Comparison of ENCODE assay signal across 25 mouse cellular contexts in the genomic region with DNA sequence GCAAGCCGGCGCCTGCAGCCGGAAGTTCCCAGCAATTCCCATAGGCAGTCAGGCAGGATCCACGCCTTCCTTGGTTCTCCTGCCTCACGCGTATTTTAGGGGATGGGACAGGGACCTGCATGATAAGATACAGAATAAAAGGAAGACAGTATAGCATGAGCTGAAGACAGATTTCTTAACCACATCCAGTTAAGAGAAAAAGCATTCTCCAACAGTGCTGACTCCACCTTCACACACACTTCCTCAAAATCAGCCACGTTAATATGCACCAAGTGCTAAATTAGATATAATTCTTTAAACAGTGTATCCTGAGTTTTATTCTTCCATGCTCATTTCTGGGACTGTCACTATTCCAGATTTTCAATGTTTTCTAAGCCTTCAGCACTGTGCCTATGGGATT.
DNase-seq lines count a peak whose midpoint lies in the region; ATAC-seq and TF ChIP-seq lines count a peak whose summit lies in the region.
"Had no signal": no experiment of that assay in that cellular context is flagged by ENCODE, and none has a peak within 500 bp of the region (broad histone marks: within the 10 kb centered on the region; RNA-seq: fewer than 3 reads in every experiment).

No protein-coding gene starts in this region.

- H3K4me3 ChIP-seq in layer of hippocampus, adult 2 months, result no peak overlapping the region
- H3K4me3 ChIP-seq in cortical plate, adult 2 months (ENCODE audit: insufficient read depth, low read length), result no peak overlapping the region
- H3K4me3 ChIP-seq: embryonic facial prominence, embryonic 12.5 days; embryonic facial prominence, embryonic 15.5 days; heart, embryonic 12.5 days; heart, embryonic 15.5 days; hindbrain, embryonic 10.5 days had no signal

- peaks cover 7% of the 10 kb centered on the region for H3K4me1 ChIP-seq in cortical plate, adult 2 months (ENCODE audit: control insufficient read depth, insufficient read depth, low read length)
- H3K4me1 ChIP-seq: embryonic facial prominence, embryonic 12.5 days; embryonic facial prominence, embryonic 15.5 days; heart, embryonic 12.5 days; heart, embryonic 15.5 days; hindbrain, embryonic 10.5 days had no signal

- peak overlapping the region; percentile 81; the same call in 1 of the 2 replicates for H3K27ac ChIP-seq in layer of hippocampus, adult 2 months
- H3K27ac ChIP-seq in cortical plate, adult 2 months (ENCODE audit: insufficient read depth, low read length), result peak overlapping the region; percentile 28; the same call in 1 of the 2 replicates
- H3K27ac ChIP-seq: embryonic facial prominence, embryonic 12.5 days; embryonic facial prominence, embryonic 15.5 days; heart, embryonic 15.5 days; hindbrain, embryonic 10.5 days; hindbrain, embryonic 14.5 days had no signal

- no peak for TF ChIP-seq CTCF in layer of hippocampus, adult 2 months (conservative IDR thresholded peaks at IDR 0.05)
- TF ChIP-seq CTCF in cortical plate, adult 2 months (IDR thresholded peaks at IDR 0.05; ENCODE audit: extremely low read depth, insufficient read depth, low read length), result no peak

- ATAC-seq in megakaryocyte progenitor cell, adult 5-6 weeks (replicated peaks; ENCODE audit: poor library complexity), result peak; percentile 77
- ATAC-seq: forebrain, embryonic 14.5 days; forebrain, postnatal 0 days had no signal

- no peak for DNase-seq in layer of hippocampus, adult 2 months (ENCODE audit: low spot score in 2 of 2)
- DNase-seq in layer of hippocampus, postnatal 25 days (ENCODE audit: extremely low spot score in 1 of 2, low spot score in 1 of 2), result no peak
- peak; percentile 26 for DNase-seq in brain, adult 2 months (ENCODE audit: low read depth, low spot score)
- DNase-seq in gastrocnemius, adult 8-10 months (ENCODE audit: low spot score in 2 of 2), result no peak
- no peak for DNase-seq in lung, postnatal 4 days
- DNase-seq: adrenal gland, postnatal 10 days; adrenal gland, postnatal 36 days; B cell, adult 2 months; cerebellum, adult 11 months; cerebellum, postnatal 10 days; cerebellum, postnatal 36 days; forebrain, postnatal 0 days; gastrocnemius, postnatal 14 days; heart, adult 18-20 months; heart, postnatal 10 days; heart, postnatal 36 days had no signal

- no peak for TF ChIP-seq POLR2A in cortical plate, adult 2 months (IDR thresholded peaks at IDR 0.05; ENCODE audit: extremely low read depth, insufficient read depth, low read length)
